Mouse (Mus musculus) central nervous system, embryonic 18 days (tissue): Measurements from ENCODE around the gene Fez1. TPM values are rescaled to one million over a fixed set of nuclear protein-coding genes. Genes with fewer than 3 reads are reported as not detected.

Experiments
- polyA plus RNA-seq: library from polyadenylated mRNA; depleted of rRNA; stranded (reverse); fragments of >200 nt; gene quantifications from 2 replicates; pipeline ENCODE4 v1.2.3, GENCODE M21; 2012; rRNA removed

Gene Fez1
- 429 and 433 TPM in 2 replicates for polyA plus RNA-seq

GRCm38 (mm10) chr9:36821644-36822000 is at the start of gene Fez1:
Gene Fez1, plus strand, starts transcription at chr9:36821864.

GRCm38 (mm10) chr9:36796781-36797555 is 24.7 kb upstream of the Fez1 start, which contains the start of gene Ei24:
Gene Ei24, minus strand, starts transcription at chr9:36797393.

Other genes with a start within 250 kb of the Fez1 start
- not detected in 2 replicates for gene Gm17689, start 239.2 kb upstream of the Fez1 start, polyA plus RNA-seq
- gene A630095E13Rik, start 178.5 kb upstream of the Fez1 start, polyA plus RNA-seq = not detected in 2 replicates
- not detected in 2 replicates for gene Acrv1, start 128.6 kb upstream of the Fez1 start, polyA plus RNA-seq
- 3.2 and 5.1 TPM in 2 replicates for gene Chek1, start 94.8 kb upstream of the Fez1 start, polyA plus RNA-seq
- 71.2 and 77.6 TPM in 2 replicates for gene Stt3a, start 54.2 kb upstream of the Fez1 start, polyA plus RNA-seq
- 121 and 123 TPM in 2 replicates for gene Ei24, start 24.5 kb upstream of the Fez1 start, polyA plus RNA-seq